Mouse (Mus musculus): ENCODE results near the gene Rbms1.

The Rbms1 gene

DNA sequence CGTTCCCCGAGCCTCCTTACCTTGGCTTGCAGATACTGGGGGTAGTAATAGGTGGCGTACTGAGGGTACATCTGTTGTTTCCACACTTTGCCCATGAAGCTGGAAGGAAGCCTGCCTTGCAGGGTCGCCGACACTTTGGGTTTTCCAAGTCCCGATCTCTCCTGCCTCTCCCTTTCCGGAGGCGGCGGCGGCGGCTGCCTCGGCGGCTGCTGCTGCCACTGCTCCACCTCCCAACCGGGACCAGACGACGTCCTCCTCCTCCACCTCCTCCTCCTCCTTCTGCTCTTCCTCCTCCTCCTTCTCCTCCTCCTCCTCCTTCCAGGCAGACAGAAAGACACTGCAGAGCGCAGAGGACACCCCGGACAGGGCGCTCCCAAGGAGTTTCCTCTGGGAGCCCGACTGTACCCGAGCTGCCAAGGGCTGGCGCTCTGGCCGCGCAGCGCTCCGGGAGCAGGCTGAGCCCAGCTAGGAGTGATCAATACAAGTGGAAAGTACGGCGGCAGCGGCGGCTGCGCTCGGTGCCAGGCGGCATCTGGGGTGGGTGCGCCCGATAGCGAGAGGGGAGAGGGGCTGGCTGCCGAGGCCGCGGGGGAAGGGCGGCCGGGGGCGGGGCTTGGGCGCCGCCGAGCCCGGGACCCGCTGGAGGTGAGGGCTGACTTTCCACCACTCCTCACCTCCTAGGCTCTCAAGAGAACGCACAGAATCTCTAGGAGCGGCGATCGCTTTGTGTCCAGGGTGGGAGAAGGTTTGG, at the start of gene Rbms1:
Rbms1 (minus strand) TSS at position 522 of the 751 bp plus-strand sequence.
- DNase-seq (ENCODE audit: low read depth): peak; percentile 45

DNA sequence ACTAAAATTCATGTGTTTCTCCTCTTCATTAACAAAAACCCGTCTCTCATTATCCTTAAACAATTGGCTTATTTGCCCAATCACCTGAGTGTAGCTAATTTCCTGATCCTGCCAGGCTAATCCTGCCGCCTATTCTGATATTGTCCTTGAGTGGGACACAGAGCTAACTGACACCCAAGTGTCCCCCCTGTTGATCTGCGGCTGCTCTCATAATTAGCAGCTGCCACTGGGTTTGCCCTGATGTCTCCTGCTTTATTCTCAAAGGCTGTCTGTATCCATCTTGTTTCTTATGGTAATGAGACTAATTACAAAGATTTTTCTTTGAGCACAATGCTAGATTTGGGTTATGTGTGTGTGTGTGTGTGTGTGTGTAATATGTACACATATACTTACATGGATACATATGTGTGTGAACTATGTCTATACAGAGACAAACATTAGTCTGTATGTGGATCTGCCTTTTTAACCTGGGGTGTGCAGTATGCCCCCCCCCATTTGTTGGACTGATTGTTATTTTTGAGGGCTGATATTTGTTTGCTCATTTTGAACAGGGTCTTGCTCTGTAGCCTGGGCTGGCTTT, 49.3 kb upstream of the Rbms1 start:
- DNase-seq (ENCODE audit: low read depth): no peak

DNA sequence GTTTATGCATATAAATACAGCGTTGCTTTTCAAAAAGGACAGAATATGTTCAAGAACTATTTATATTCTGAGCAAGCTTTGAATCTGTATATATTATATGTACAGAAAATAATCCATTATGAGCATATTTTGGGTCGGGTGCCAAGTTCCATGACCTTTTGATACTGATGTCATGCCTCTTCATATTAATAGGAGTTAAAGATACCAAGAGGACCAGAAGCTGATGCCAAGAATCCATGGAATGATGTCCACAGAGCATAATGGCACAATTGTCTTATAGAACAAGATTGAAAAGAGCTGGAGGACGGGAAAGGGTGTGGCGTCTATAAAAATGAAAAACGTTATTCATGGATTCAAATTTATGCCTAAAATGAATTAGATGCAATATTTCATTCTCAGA, 23.3 kb upstream of the Rbms1 start:
- no peak for DNase-seq (ENCODE audit: low read depth)

- DNase-seq (ENCODE audit: low read depth): no peak
These were observed 15.7 kb upstream of the Rbms1 start for GRCm38 (mm10) chr2:60978538-60979313.

GRCm38 (mm10) chr2:60972189-60972814, 9.3 kb upstream of the Rbms1 start:
- DNase-seq (ENCODE audit: low read depth): no peak

DNA sequence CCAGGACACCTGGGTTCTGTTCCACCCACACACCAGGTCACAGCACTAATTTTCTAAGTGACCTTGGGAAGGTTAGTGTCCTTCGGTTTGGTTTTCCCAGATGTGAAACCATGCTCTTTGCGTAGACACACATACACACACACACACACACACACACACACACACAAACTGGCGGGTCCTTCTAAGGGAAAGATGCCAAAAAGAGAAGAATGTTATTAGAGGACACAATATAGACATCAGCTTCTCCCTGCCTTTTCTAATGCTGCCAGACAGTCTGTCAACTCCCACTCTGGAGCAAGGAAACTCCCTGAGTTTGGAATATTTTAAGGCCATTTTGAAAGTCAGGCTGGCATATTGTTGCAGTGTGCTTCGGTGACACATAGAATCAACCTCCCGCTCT, 624 bp upstream of the Rbms1 start:
- peak; percentile 12 for DNase-seq (ENCODE audit: low read depth)

DNA sequence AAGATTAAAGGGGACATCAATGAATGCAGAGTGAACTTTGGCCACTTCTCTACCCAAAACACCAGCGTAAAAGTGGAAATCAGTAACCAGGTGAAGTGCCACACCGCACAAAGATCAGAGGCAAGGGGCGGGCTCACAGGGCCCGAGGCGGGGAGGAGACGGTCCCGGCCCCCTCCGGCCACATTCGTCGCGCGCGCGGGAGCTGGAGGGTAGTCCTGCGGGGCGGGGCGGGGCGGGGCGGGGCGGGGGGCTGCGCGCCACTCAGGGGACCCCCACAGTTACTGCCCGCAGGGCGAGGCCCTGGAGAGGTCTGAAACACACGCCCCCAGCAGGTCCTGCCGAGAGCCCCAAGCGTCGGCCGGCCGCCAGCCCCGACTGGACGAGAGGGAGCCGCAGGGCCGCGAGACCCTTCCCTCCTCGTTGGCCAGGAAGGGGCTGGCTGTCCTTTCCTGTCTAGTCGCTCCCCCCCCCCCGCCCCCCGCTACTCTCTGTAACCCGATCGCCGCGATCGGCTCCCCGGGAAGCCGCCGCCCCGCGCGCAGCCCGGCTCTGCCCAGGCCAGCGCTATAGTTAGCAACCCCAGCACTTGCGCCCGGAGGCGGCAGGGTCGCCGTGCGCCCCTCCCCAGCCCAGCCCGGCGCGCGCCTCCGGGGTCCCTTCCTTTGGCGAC, 856 bp downstream of the Rbms1 start:
- peak; percentile 17 for DNase-seq (ENCODE audit: low read depth)

DNA sequence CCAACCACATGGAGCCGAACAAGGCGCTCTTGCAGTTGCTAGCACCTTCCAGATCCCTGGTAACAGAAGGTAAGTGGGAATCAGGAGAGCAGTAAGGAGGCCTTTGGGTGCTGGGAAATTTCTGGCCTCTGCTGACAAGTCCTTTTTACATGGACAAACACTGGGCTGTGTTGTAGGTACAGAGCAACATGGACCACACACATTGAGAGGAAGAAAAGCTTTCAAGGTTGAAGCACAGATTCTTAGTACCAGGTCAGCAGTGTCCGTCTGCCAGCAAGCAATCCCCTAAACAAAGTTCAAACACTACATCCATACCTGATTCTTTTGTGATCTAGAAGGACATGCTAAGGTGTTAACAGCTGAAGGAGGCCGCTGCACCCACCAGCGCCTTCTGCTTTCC, 1.7 kb downstream of the Rbms1 start:
- no peak for DNase-seq (ENCODE audit: low read depth)

DNA sequence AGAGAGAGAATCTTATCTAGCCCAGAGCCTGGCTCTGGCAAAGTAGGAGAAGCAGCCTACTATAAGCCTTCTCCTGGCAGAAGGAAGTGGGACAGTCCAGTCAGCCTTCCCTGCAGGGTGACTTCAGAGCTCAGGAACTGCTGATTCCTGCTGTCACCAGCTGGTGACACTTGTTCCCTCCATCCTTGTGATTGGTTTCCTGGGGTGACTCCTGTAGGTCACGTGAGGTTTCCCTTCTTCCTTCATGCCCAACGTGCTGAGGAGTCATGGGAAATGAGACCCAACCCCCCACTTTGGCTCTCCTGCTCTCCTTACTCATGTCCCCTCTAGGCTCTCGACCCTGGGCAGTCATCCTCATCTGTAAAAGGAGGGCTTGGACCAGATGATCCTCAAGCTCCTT, 14.8 kb downstream of the Rbms1 start:
- DNase-seq (ENCODE audit: low read depth): no peak

GRCm38 (mm10) chr2:60947817-60948216, 15.2 kb downstream of the Rbms1 start:
- DNase-seq (ENCODE audit: low read depth): no peak

GRCm38 (mm10) chr2:60940454-60940961, 22.5 kb downstream of the Rbms1 start:
- no peak for DNase-seq (ENCODE audit: low read depth)

DNA sequence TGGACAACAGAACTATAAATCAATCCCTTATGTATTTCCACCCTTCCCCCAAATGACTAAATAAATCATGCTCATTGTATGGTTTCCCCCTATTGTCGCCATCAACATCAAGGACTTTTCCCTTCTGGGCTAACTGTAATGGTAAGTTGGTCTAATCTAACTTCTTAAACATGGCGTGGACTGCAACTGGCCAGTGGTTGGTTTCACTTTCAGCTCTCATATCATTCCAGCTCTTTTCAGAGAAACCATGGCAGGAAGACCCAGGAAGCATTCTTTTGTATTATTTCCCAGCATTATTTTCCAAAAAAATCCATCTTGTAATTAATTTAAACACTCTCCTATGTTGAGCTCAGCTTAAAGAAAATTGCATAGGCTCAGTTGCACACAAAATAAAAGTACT, 23.0 kb downstream of the Rbms1 start:
- DNase-seq (ENCODE audit: low read depth): no peak

DNA sequence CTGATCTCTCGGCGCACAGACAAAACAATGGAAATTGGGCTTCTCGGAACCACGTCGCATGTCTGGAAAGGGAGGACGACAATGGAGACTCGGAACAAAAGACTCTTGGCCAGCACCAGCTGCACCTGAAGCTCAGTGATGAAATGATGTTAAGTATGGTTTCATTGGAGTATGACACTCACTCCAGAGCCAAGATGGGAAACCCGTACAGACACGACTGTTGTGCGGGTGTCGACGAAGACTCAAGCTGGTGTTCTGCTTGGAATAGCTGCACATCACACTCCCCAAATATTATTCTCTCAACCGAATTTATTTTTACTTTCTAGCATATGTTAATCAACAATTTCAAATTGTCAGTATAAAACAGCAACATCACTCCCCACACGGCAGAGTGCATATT, 26.1 kb downstream of the Rbms1 start:
- DNase-seq (ENCODE audit: low read depth): no peak

- DNase-seq (ENCODE audit: low read depth): no peak
These were observed 34.0 kb downstream of the Rbms1 start for GRCm38 (mm10) chr2:60928948-60929347.

- no peak for DNase-seq (ENCODE audit: low read depth)
These were observed 34.9 kb downstream of the Rbms1 start for GRCm38 (mm10) chr2:60927906-60928775.

DNA sequence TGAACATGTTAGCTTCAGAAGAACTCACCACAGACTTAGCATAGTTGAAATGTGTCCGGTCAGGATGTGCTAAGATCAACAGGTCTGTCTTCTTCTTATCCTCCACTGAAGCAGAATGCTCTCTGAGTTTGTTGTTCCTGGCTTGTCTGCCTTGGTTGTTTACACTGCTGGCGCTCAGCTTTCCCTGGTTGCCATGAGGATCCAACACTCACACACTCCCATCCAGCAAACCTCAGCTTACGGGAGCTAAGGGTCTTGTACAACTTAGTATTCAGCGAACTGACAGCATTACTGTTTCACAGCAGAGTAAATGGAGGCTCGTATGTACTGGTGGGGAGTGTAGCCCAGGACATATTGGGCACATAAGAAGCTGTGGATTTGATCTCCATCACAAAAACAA, 37.9 kb downstream of the Rbms1 start:
- peak; percentile 18 for DNase-seq (ENCODE audit: low read depth)

GRCm38 (mm10) chr2:60923756-60924544, 39.0 kb downstream of the Rbms1 start:
- DNase-seq (ENCODE audit: low read depth): peak; percentile 71

DNA sequence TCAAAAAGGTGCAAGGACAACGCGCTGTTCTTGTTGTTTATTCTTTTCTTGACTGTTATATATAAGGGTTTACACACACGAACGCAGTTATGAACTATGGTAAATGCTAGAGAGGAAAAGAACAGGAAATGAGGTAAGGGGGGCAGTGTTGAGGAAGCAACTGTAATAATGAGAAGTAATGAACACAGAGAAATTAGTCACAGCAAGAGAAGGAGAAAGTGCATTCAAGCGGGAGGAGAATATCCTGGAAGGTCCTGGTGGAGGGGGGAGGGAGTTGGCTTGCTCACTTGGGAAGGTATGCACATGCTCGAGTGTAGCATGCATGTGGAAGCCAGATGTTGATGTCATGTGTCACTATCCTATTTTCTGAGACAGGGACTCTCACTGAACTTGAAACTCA, 39.9 kb downstream of the Rbms1 start:
- DNase-seq (ENCODE audit: low read depth): peak; percentile 51

DNA sequence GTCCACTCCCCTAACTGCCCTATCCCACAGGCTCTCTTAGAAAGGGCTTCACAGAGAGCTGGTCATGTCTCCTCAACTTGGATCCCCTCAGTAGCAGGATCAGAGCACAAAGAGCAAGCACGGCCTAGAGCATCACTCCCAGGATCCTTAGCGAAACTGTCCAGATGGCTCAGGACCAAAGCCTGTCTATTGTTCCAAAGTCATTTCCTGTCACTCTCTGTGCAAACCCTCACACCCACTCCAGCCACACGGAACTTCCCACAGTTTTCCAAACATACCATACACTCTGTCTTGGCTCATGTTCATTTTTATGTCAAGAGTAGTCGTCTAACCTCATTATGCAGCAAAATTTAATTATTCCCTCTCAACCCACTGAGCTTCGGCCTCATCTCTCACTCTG, 40.6 kb downstream of the Rbms1 start:
- no peak for DNase-seq (ENCODE audit: low read depth)

GRCm38 (mm10) chr2:60920076-60920475, 42.9 kb downstream of the Rbms1 start:
- DNase-seq (ENCODE audit: low read depth): no peak
